Mouse (Mus musculus) spleen, postnatal 4 days (tissue): ENCODE measurements around the gene Efnb2.

Experiments used
- DNase-seq, 2 experiments: peaks; one replicate each; pipeline ENCODE4 v3.0.0; 2022; ENCODE audit warnings: low spot score in 2 of 2

Efnb2 gene

DNA sequence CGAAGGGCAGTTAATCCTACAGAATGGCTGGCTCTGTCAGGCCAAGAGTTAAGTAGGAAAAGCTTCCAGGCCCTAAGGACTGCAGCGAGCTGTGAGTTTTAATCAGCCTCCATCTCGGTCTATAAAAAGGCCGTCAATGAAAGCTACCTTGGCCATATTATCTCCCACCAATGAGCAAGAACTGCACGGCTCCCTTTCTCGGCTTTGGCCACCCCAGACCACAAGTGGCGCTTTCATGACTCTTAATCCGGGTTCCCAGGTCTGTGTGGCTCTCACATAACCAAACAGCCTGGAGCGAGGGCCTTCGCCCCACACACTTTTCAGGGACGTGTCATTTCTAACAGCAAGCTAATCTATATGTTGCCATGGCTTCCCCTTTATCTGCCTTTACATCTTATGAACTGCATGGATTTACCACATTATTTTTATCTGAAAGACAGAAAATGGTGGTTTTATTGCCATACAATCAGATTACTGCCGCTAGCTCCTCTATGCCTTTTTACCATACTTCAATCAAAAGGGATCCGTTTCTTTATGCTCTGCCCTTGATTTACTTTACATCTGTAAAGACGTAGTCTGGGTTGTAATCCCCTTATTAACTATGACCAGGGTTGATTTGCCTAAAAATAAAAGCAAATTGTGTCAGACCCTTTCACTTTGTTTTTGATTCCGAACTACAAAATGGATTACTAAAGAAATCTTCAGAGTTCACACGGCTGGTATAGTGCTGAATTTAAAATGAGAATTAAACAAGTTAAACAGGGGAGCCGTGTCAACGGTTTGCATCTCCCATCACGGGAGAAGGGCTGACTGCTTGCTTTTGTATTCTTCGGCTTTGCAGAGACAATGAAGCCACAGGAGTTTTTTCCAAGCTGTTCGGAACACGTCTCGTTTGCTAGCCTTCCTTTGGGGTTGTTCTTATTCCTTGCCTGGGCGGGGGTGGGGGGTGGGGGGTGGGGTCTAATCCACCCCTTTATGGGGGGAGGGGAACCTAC is 5.4 kb downstream of the Efnb2 start:
- no peak for DNase-seq

- no peak for DNase-seq
Measured at GRCm38 (mm10) chr8:8653906-8654489, 7.0 kb downstream of the Efnb2 start.

GRCm38 (mm10) chr8:8653343-8653742 is 7.7 kb downstream of the Efnb2 start:
- no peak for DNase-seq

DNA sequence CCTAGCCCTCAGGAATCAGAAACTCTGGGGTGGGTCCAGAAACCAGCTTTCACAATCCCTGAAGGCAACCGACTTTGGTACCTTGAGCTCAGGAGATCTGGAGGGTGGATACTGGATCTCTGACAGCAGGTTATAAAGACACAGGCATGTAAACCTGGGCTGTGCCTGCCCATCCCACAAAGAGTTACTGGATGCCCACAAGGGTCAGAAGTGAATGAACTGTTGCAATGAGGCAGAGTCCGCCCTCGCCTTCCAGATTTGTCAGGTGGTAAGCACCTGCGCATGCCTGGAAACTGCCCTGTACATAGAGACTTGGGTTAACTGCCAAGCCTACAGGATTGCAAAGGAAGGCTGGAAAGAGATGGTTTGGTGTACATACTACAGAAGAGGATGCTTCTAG is 8.7 kb downstream of the Efnb2 start:
- DNase-seq: no peak

GRCm38 (mm10) chr8:8649944-8650343 is 11.1 kb downstream of the Efnb2 start:
- DNase-seq: no peak

GRCm38 (mm10) chr8:8649536-8649935 is 11.5 kb downstream of the Efnb2 start:
- DNase-seq: no peak

DNA sequence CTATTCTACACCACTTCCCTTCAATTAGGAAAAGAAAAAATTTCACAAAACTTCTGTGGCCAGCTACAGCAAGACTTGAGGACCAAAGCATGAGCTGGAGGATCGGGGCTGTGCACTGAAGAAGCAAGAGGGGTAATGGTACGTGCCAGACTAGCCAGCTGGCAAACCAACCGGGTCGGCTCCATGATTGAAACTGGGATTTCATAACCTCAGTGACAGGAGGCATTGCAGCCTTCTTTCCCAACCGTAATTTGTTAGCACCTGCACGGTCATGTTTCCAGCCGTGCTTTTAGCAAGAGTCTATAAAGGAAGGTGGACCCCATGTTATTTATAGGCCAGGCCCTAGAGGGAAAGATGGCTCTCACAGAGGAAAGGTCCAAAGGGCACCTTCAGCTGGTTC is 12.4 kb downstream of the Efnb2 start:
- no peak for DNase-seq

- no peak for DNase-seq
Measured at GRCm38 (mm10) chr8:8647824-8648223, 13.2 kb downstream of the Efnb2 start.

GRCm38 (mm10) chr8:8647319-8647718 is 13.7 kb downstream of the Efnb2 start:
- no peak for DNase-seq

- DNase-seq: no peak
Measured at GRCm38 (mm10) chr8:8644160-8644915, 16.7 kb downstream of the Efnb2 start.

- no peak for DNase-seq
Measured at GRCm38 (mm10) chr8:8640264-8640588, 20.8 kb downstream of the Efnb2 start.

DNA sequence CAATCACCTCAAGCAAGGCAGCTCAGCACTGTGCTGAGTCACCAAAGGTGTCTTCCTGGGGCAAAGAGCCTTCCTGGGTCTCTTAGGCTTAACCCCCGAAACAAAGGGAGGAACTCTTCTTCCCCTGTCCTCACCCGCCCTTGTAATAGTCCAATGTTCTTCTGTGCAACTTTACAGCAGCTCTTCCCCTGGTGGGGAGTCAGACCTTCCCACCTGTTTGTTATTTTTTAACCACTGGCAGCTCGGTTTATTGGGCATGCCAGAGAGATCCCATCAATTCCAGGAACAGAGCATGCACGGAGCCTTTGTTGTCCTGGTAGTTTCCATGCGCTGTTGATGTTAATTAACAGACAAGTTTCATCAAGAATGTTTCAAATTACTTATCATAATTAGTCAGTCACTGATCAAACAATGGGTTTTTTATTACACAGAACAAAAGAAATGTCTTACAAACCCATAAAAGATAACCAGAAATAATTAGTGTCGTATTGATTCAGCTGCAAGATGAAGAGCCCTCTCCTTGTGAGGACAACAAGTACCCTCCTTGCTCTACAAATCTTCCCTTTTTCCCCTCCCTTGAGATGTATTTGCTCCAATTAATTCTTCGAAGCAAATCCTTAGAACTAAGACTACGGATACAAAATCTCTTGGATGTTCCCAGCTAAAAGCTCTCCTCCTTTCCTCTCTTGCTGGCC is 21.3 kb downstream of the Efnb2 start:
- DNase-seq: no peak

DNA sequence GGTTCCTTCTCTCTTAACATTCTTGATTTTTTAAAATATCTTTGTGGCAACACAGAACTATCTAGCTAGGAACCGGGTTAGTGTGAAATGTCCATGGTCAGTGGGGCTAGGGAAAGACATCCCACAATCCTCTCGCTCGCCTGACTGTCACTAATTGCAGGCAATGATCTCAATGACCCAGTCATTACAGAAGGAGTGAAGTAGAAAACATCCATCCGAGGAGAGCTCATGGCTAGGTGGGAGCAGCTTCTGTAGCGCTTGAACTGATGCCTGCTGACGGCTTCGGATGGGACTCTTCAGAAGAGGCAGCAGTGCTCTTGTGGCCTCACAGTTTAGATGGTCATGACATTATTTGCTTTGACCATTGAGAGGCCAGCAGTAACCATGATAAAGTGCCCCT is 29.6 kb downstream of the Efnb2 start:
- no peak for DNase-seq

GRCm38 (mm10) chr8:8624017-8624416 is 37.0 kb downstream of the Efnb2 start:
- DNase-seq: no peak

DNA sequence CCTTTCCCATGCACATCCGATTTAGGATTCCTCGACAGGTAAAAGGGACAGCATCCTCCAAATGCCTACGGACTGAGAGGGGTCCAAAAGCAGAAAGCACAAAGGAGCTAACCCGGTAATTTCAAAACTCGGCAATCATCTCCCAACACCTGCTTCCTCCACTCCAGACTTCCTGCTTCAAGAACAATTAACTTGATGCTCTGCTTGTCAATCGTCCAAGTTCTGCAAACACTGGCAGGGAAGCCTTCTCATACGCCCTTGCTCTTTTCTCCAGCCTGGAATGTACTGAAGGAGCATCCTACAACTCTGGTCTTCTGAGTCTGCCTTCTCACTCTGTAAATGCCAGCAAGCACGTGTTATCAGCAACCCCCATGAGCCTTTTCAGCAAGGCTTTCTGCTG is 37.6 kb downstream of the Efnb2 start:
- no peak for DNase-seq

GRCm38 (mm10) chr8:8622476-8622875 is 38.6 kb downstream of the Efnb2 start:
- DNase-seq: no peak

DNA sequence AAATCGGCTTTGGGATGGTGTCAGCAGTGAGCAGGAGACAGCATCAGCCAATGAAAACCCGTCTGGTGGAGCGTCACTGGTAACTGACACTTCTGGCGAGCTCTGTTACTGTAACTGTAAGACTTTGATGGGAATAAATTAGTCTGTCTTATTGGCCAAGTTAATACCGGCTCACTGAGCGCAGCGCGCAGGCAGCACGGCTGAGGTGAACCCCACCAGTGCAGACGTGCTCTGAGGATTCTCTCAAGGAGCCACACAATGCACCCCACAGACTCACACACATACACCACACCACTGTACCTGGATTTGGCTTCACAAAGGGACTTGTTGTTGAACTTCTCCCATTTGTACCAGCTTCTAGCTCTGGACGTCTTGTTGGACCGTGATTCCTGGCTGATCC is 39.0 kb downstream of the Efnb2 start:
- DNase-seq: no peak

GRCm38 (mm10) chr8:8621236-8621917 is 39.7 kb downstream of the Efnb2 start:
- DNase-seq: no peak

DNA sequence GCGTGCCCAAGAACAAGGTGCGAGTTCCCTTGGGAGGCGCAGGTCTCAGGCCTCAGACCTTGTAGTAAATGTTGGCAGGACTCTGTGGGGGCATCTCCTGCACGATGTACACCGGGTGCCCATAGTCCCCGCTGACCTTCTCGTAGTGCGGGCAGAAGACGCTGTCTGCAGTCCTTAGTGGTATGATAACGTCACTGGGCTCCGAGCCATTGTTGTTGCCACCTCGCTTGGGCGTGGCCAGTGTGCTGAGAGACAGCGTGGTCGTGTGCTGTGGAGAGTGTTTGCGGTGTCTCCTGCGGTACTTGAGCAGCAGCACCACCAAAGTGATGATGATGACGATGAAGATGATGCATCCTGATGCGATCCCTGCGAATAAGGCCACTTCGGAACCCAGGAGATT is 40.5 kb downstream of the Efnb2 start:
- no peak for DNase-seq

DNA sequence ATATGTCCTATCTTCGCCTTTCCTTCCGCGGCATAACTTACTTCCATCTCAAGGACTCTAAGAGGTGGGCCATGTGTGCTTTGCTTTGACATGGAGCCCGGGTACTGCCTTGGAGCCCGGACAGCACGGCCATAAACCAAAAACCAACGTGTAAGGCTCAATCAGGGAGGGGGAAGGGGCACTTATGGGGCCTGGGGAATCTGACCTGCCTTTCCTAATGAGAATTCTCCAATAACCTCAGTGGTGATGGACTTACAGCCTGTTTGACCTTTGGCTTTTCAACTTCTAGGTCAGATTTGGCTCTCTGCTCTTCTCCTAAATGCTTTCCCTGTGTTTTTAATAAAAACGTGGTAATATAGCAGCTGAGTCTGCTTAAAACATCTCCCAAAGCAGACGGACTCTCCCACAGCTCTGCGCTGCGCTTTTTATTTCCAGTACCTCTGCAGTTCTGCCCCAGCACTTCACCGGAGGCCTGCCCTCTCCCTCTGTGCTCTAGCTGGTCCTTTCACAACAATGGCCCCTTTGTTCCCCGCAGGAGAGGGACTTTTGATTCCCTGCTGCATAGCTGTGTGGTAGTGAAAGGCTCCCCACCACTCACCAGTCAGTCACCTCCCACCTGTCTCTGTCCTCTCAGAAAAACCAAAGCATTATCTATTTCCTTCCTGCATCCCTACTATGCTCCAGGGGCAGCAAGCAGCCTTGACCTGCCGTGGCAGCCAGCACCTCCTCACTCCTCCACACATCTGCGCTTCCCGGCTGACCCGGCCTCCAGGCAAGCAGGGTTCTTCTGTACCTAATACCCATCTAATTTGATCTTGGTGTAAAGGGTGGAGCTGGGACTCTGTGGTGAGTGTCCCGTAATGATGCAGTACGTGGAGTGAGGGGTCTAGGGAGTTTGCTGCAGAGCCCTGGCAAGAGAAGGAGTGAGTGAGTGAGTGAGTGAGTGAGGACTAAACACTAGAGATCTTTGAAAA is 41.5 kb downstream of the Efnb2 start:
- DNase-seq: no peak
